Mouse (Mus musculus) lung, postnatal 0 days (tissue): ENCODE measurements at regions not wholly inside any gene's neighbourhood (a gene's known extent, or its start where the extent isn't known, plus 50 kb on each side); places are given as distances from the start of the nearest gene placed in this dataset.

Experiments used
- CTCF ChIP-seq: IDR thresholded peaks from 2 replicates; pipeline ENCODE4 v1.5.1; 2016; ENCODE audit warnings: antibody characterized with exemption, mild to moderate bottlenecking
- EP300 ChIP-seq: IDR thresholded peaks from 2 replicates; pipeline ENCODE4 v1.6.1; 2016; ENCODE audit warnings: antibody characterized with exemption, mild to moderate bottlenecking, control low read depth

DNA sequence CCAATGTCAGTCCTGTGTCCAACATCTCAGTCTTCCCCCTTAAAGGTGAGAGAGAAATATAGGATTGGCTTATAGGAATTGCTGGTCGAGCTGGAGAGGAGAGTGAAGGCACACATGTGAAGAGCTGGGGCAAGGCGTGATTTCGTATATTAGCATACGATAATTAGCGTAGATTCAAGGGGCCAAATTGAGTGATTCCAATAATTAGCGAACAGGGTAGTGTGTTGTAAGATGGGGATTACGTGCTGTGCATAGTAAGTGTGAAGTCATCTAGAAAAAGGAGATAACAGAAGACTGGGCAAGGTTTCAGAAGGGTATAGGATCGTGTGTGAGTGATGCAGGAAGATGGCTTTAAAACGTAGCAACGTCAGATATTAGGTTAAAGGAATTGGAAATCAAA, 147.6 kb upstream of the Auts2 start:
- no peak for TF ChIP-seq CTCF
- no peak for TF ChIP-seq EP300
